Mouse (Mus musculus): Measurements from ENCODE around the gene Tmem211. TPM values are rescaled to one million over a fixed set of nuclear protein-coding genes. Genes with fewer than 3 reads are reported as not detected.

Tmem211 gene
- total and polyA plus RNA-seq, 3 experiments = not detected

- no peak for DNase-seq (ENCODE audit: low read depth, low spot score)
- H3K27me3 ChIP-seq (ENCODE audit: control insufficient read depth in 1 of 2, insufficient read depth in 2 of 2, low read length in 2 of 2) = no peaks in the 10 kb centered on the region; a peak in 1 of 4 replicates
- TF ChIP-seq USF1 (IDR thresholded peaks at IDR 0.05; ENCODE audit: low read depth, low read length) (no peak), ETS1 (IDR thresholded peaks at IDR 0.05; ENCODE audit: low read depth, low read length) (no peak)
- H3K27ac ChIP-seq (ENCODE audit: control insufficient read depth, low read depth, low read length) = no peak overlapping the region
- H3K9me3 ChIP-seq (replicated peaks; ENCODE audit: insufficient read depth, low read length) = no peaks in the 10 kb centered on the region
- no peaks in the 10 kb centered on the region for H3K4me1 ChIP-seq (ENCODE audit: control insufficient read depth in 1 of 2, insufficient read depth in 2 of 2, low read length in 2 of 2)
- H3K4me3 ChIP-seq (ENCODE audit: control insufficient read depth in 1 of 2, insufficient read depth in 1 of 2, low read depth in 2 of 2, low read length in 2 of 2) = no peak overlapping the region
- no peaks in the 10 kb centered on the region for H3K36me3 ChIP-seq (ENCODE audit: control insufficient read depth in 1 of 2, insufficient read depth in 2 of 2, low read length in 2 of 2)
- no peak overlapping the region for H3K9ac ChIP-seq (ENCODE audit: control insufficient read depth, low read depth, low read length, poor library complexity, severe bottlenecking)
- no peaks in the 10 kb centered on the region for H3K79me2 ChIP-seq (ENCODE audit: control insufficient read depth, insufficient read depth, low read length, poor library complexity)
These were observed 16.4 kb upstream of the Tmem211 start for GRCm38 (mm10) chr5:113210314-113210713.

- Histone ChIP-seq H3K27ac (ENCODE audit: control insufficient read depth, low read depth, low read length) (no peak overlapping the region), H3K4me1 (ENCODE audit: control insufficient read depth in 1 of 2, insufficient read depth in 2 of 2, low read length in 2 of 2) (no peaks in the 10 kb centered on the region), H3K36me3 (ENCODE audit: control insufficient read depth in 1 of 2, insufficient read depth in 2 of 2, low read length in 2 of 2) (no peaks in the 10 kb centered on the region), H3K27me3 (ENCODE audit: control insufficient read depth in 1 of 2, insufficient read depth in 2 of 2, low read length in 2 of 2) (no peaks in the 10 kb centered on the region; a peak in 1 of 4 replicates), H3K9ac (ENCODE audit: control insufficient read depth, low read depth, low read length, poor library complexity, severe bottlenecking) (no peak overlapping the region), H3K4me3 (ENCODE audit: control insufficient read depth in 1 of 2, insufficient read depth in 1 of 2, low read depth in 2 of 2, low read length in 2 of 2) (no peak overlapping the region), H3K9me3 (replicated peaks; ENCODE audit: insufficient read depth, low read length) (no peaks in the 10 kb centered on the region), H3K79me2 (ENCODE audit: control insufficient read depth, insufficient read depth, low read length, poor library complexity) (no peaks in the 10 kb centered on the region)
- DNase-seq (ENCODE audit: low read depth, low spot score) = no peak
- TF ChIP-seq GABPA (IDR thresholded peaks at IDR 0.05; ENCODE audit: low read depth, low read length) = no peak
- TF ChIP-seq ZMIZ1 (IDR thresholded peaks at IDR 0.05; ENCODE audit: low read depth, low read length) = no peak
- no peak for TF ChIP-seq ZNF384 (IDR thresholded peaks at IDR 0.05; ENCODE audit: low read depth, low read length)
- no peak for TF ChIP-seq ELF1 (IDR thresholded peaks at IDR 0.05; ENCODE audit: low read depth, low read length)
- no peak for TF ChIP-seq POLR2AphosphoS2 (IDR thresholded peaks at IDR 0.05; ENCODE audit: low read length)
- no peak for TF ChIP-seq CTCF (IDR thresholded peaks at IDR 0.05 in 2 of 3, conservative IDR thresholded peaks at IDR 0.05 in 1 of 3; ENCODE audit: control insufficient read depth in 1 of 3, insufficient read depth in 1 of 3, low read depth in 2 of 3, low read length in 3 of 3, poor library complexity in 1 of 3, severe bottlenecking in 1 of 3)
- TF ChIP-seq UBTF (IDR thresholded peaks at IDR 0.05; ENCODE audit: borderline replicate concordance, insufficient read depth, low read depth, low read length) = no peak
- no peak for TF ChIP-seq E2F4 (IDR thresholded peaks at IDR 0.05; ENCODE audit: borderline replicate concordance, low read depth, low read length)
- TF ChIP-seq TAL1 (IDR thresholded peaks at IDR 0.05; ENCODE audit: low read length) = no peak
- TF ChIP-seq MYC (IDR thresholded peaks at IDR 0.05; ENCODE audit: low read depth, low read length) = no peak
- no peak for TF ChIP-seq JUND (IDR thresholded peaks at IDR 0.05; ENCODE audit: low read depth, low read length)
- TF ChIP-seq POLR2AphosphoS5 (IDR thresholded peaks at IDR 0.05; ENCODE audit: borderline replicate concordance, low read depth, low read length) = no peak
- no peak for TF ChIP-seq MYB (IDR thresholded peaks at IDR 0.05; ENCODE audit: low read depth, low read length)
- no peak for TF ChIP-seq TBP (IDR thresholded peaks at IDR 0.05; ENCODE audit: low read depth, low read length)
- no peak for TF ChIP-seq MXI1 (IDR thresholded peaks at IDR 0.05; ENCODE audit: low read depth, low read length)
- TF ChIP-seq CHD2 (IDR thresholded peaks at IDR 0.05; ENCODE audit: low read length) = no peak
These were observed 14.4 kb upstream of the Tmem211 start for GRCm38 (mm10) chr5:113212156-113212835.

All from MEL (cell line).